Mouse (Mus musculus): Measurements from ENCODE around the gene Acbd3.

Gene Acbd3

DNA sequence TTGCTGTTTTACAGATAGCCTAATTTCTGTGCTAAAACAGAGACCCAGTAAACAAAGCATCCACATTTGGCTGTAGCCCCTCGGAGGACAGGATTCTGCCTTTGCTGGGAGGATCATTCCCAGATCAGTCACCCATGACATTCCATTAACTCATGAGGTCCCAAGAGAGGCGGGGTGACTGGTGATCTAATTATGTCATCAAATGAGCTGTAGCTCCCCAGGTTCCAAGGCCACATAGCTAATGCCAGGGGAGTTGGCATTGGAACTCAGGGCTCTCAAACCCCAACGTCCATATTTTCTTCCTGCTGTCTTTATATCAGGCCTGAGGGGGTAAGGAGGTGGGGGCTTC lies 57.7 kb downstream of the Acbd3 start:
- no peak for DNase-seq (ENCODE audit: low read depth, low spot score)

DNA sequence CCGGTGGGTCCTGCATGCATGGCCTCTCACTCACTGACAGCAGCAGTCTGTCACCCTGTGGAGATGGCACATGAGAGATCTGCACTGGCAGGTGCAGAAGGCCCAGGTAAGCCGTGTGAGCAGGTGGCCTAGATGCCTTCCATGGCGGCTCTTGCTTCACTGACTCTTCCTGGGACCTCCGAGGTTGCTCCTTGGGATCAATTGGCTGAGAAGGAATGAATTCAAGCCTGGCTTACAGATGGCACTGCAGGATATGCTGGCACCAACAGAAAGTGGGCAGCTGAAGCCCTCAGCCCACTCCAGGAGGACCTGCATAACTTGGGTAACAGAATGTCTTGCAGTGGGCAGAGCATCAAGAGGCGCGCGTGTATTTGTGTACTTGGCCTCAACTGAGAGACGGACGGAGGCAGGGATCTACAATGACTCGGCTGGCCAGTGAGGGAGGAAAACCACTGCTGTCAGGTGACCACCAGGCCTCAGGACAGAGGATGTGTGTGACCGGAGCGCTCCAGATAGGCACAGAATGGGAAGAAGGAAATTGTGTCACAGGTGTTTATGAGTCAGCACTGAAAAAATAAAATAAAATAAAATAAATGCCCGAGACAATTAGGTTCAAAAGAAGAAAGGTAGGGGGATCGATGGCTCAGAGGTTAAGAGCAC lies 66.1 kb downstream of the Acbd3 start:
- no peak for DNase-seq (ENCODE audit: low read depth, low spot score)

GRCm38 (mm10) chr1:180792814-180793213 lies 67.0 kb downstream of the Acbd3 start:
- no peak for DNase-seq (ENCODE audit: low read depth, low spot score)

- no peak for DNase-seq (ENCODE audit: low read depth, low spot score)
Measured at GRCm38 (mm10) chr1:180793445-180794117, 67.7 kb downstream of the Acbd3 start.

DNA sequence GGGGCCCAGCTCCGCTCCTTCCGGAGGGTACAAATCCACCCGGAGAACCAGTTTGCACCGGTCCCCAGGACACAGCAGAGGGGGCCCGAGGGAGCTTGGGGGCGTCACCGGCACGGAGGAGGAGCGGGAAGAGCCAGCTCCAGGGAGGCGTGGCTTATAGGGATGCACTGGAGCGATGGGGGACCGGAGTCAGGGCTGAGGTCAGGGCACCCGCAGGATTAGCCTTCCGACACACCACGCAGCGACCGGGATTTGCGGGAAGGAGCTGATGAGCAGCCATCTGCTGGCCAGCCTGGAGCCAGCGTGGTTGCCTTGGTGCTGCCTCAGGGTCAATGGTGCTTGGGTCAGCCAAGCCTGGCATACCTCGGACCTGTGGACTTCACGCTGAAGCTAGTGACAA lies 68.3 kb downstream of the Acbd3 start:
- DNase-seq (ENCODE audit: low read depth, low spot score): no peak

GRCm38 (mm10) chr1:180798660-180799059 lies 72.8 kb downstream of the Acbd3 start:
- no peak for DNase-seq (ENCODE audit: low read depth, low spot score)

DNA sequence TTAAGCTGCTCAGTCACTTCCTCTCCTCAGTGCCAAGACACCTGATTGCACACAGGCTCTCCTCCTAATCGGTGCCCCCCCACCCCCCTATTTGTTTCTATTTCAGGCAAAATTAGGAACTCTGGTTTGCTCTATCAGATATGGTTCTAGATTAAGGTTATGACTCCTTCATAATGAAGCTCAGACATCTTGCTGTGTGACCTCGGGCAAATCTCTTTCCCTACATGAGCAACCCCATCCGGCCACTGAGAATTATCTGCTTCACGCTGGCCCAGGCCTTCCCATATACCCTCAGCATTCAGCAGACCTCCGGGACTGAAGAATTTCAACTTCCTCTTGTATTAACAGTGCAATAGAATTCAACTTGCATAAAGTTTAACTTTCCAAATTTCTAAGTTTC lies 73.4 kb downstream of the Acbd3 start:
- DNase-seq (ENCODE audit: low read depth, low spot score): no peak

DNA sequence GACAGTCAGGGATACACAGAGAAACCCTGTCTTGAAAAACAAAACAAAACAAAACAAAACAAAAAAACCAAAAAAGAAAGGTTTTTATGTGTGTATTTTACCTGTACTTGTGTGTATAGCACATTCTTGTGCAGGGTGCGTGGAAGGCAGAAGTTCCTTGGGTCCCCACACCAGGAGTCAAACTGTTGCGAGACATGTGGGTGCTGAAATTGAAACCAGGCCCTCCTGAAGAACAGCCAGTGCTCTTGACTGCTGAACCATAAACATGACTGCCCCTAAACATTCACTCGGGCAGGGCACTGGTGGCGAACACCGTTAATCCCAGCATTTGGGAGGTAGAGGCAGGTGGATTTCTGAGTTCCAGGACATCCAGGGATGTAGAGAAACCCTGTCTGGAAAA lies 74.2 kb downstream of the Acbd3 start:
- no peak for DNase-seq (ENCODE audit: low read depth, low spot score)

GRCm38 (mm10) chr1:180800814-180801213 lies 75.0 kb downstream of the Acbd3 start:
- no peak for DNase-seq (ENCODE audit: low read depth, low spot score)

- DNase-seq (ENCODE audit: low read depth, low spot score): no peak
Measured at GRCm38 (mm10) chr1:180801466-180801994, 75.7 kb downstream of the Acbd3 start.
